Mouse (Mus musculus): ENCODE results near the gene Actn4. TPM values are rescaled to one million over a fixed set of nuclear protein-coding genes. Genes with fewer than 3 reads are reported as not detected.
"Not testable (repeated sequence)": the region's sequence is repeated elsewhere in the genome, so short reads cannot be mapped to it uniquely, and the experiment has no call there.

The Actn4 gene
- polyA plus RNA-seq, 1 experiment from 2014 or later, result 233 TPM

- Histone ChIP-seq H3K9ac (no peak overlapping the region), H3K27ac (no peak overlapping the region), H3K4me1 (peaks cover 5% of the 10 kb centered on the region; the same call in 1 of the 2 replicates), H3K4me3 (no peak overlapping the region), H3K9me3 (no peaks in the 10 kb centered on the region), H3K4me2 (replicated peaks) (no peak overlapping the region), H3K27me3 (no peaks in the 10 kb centered on the region), H3K36me3 (no peaks in the 10 kb centered on the region)
- ATAC-seq (ENCODE audit: insufficient number of reproducible peaks, insufficient read depth, low FRiP score, low TSS enrichment), result no peak
- WGBS, result 77% methylated on average over 4 of the region's 4 CpGs
Measured at GRCm38 (mm10) chr7:28877856-28878255, 84.3 kb downstream of the Actn4 start.

- Histone ChIP-seq H3K9me3 (no peaks in the 10 kb centered on the region), H3K27me3 (no peaks in the 10 kb centered on the region), H3K27ac (no peak overlapping the region), H3K4me2 (replicated peaks) (no peak overlapping the region), H3K4me1 (peaks cover 5% of the 10 kb centered on the region; the same call in 1 of the 2 replicates), H3K36me3 (no peaks in the 10 kb centered on the region), H3K4me3 (no peak overlapping the region), H3K9ac (no peak overlapping the region)
- 87% methylated on average over 7 of the region's 7 CpGs for WGBS
- no peak for ATAC-seq (ENCODE audit: insufficient number of reproducible peaks, insufficient read depth, low FRiP score, low TSS enrichment)
Measured at GRCm38 (mm10) chr7:28877155-28877554, 85.0 kb downstream of the Actn4 start.

- no peaks in the 10 kb centered on the region for H3K36me3 ChIP-seq
- no peak overlapping the region for H3K9ac ChIP-seq
- H3K27me3 ChIP-seq, result no peaks in the 10 kb centered on the region
- ATAC-seq (ENCODE audit: insufficient number of reproducible peaks, insufficient read depth, low FRiP score, low TSS enrichment), result no peak
- no peak overlapping the region for H3K4me2 ChIP-seq (replicated peaks)
- WGBS, result 59% methylated on average over 4 of the region's 4 CpGs
- no peak overlapping the region for H3K4me3 ChIP-seq
- H3K9me3 ChIP-seq, result no peaks in the 10 kb centered on the region
- H3K27ac ChIP-seq, result no peak overlapping the region
- 0 out of 2 replicates have a peak, but pooled peaks cover 3% of the 10 kb centered on the region for H3K4me1 ChIP-seq
Measured at GRCm38 (mm10) chr7:28876099-28876498, 86.0 kb downstream of the Actn4 start.

- Histone ChIP-seq H3K9me3 (no peaks in the 10 kb centered on the region), H3K27ac (no peak overlapping the region), H3K4me2 (replicated peaks) (no peak overlapping the region), H3K4me1 (0 out of 2 replicates have a peak, but pooled peaks cover 3% of the 10 kb centered on the region), H3K36me3 (no peaks in the 10 kb centered on the region), H3K9ac (no peak overlapping the region), H3K27me3 (no peaks in the 10 kb centered on the region), H3K4me3 (no peak overlapping the region)
- WGBS, result 47% methylated on average over 2 of the region's 2 CpGs
- no peak for ATAC-seq (ENCODE audit: insufficient number of reproducible peaks, insufficient read depth, low FRiP score, low TSS enrichment)
Measured at GRCm38 (mm10) chr7:28874565-28874964, 87.6 kb downstream of the Actn4 start.

GRCm38 (mm10) chr7:28870901-28871664 is 91.1 kb downstream of the Actn4 start:
- Histone ChIP-seq H3K27me3 (no peaks in the 10 kb centered on the region), H3K4me1 (0 out of 2 replicates have a peak, but pooled peaks cover 3% of the 10 kb centered on the region), H3K9me3 (no peaks in the 10 kb centered on the region), H3K27ac (no peak overlapping the region), H3K4me2 (replicated peaks) (no peak overlapping the region), H3K4me3 (no peak overlapping the region), H3K36me3 (no peaks in the 10 kb centered on the region), H3K9ac (no peak overlapping the region)
- WGBS, result 89% methylated on average over 24 of the region's 24 CpGs
- no peak for ATAC-seq (ENCODE audit: insufficient number of reproducible peaks, insufficient read depth, low FRiP score, low TSS enrichment)

- not testable (repeated sequence) for H3K27me3 ChIP-seq; ATAC-seq (ENCODE audit: insufficient number of reproducible peaks, insufficient read depth, low FRiP score, low TSS enrichment); H3K36me3 ChIP-seq; H3K27ac ChIP-seq; H3K9ac ChIP-seq; H3K4me2 ChIP-seq (replicated peaks); H3K4me3 ChIP-seq; H3K4me1 ChIP-seq; H3K9me3 ChIP-seq
- WGBS, result 30% methylated on average over 23 of the region's 23 CpGs
Measured at GRCm38 (mm10) chr7:28867508-28868340, 94.4 kb downstream of the Actn4 start.

GRCm38 (mm10) chr7:28866769-28867507 is 95.2 kb downstream of the Actn4 start:
- H3K27me3 ChIP-seq, result no peaks in the 10 kb centered on the region
- H3K36me3 ChIP-seq, result no peaks in the 10 kb centered on the region
- no peaks in the 10 kb centered on the region for H3K9me3 ChIP-seq
- 89% methylated on average over 28 of the region's 28 CpGs for WGBS
- no peak overlapping the region for H3K27ac ChIP-seq
- ATAC-seq (ENCODE audit: insufficient number of reproducible peaks, insufficient read depth, low FRiP score, low TSS enrichment), result no peak
- no peak overlapping the region for H3K9ac ChIP-seq
- H3K4me1 ChIP-seq, result 0 out of 2 replicates have a peak, but pooled peaks cover 9% of the 10 kb centered on the region
- no peak overlapping the region for H3K4me3 ChIP-seq
- H3K4me2 ChIP-seq (replicated peaks), result no peak overlapping the region

- WGBS, result 42% methylated on average over 33 of the region's 33 CpGs
- Histone ChIP-seq H3K27ac (no peak overlapping the region), H3K4me2 (replicated peaks) (peak overlapping the region; percentile 39), H3K4me1 (0 out of 2 replicates have a peak, but pooled peaks cover 9% of the 10 kb centered on the region), H3K9ac (no peak overlapping the region; the same call in 1 of the 2 replicates), H3K36me3 (no peaks in the 10 kb centered on the region), H3K9me3 (no peaks in the 10 kb centered on the region), H3K27me3 (no peaks in the 10 kb centered on the region), H3K4me3 (0 out of 2 replicates have a peak overlapping the region, but pooled peaks have one; percentile 9)
- peak; percentile 64; the same call in 1 of the 2 replicates for ATAC-seq (ENCODE audit: insufficient number of reproducible peaks, insufficient read depth, low FRiP score, low TSS enrichment)
Measured at GRCm38 (mm10) chr7:28865481-28866300, 96.4 kb downstream of the Actn4 start.

GRCm38 (mm10) chr7:28864288-28864750 is 97.8 kb downstream of the Actn4 start:
- Histone ChIP-seq H3K9ac (no peak overlapping the region), H3K27ac (no peak overlapping the region), H3K9me3 (no peaks in the 10 kb centered on the region), H3K4me2 (replicated peaks) (no peak overlapping the region), H3K36me3 (no peaks in the 10 kb centered on the region), H3K4me3 (no peak overlapping the region), H3K27me3 (no peaks in the 10 kb centered on the region), H3K4me1 (0 out of 2 replicates have a peak, but pooled peaks cover 9% of the 10 kb centered on the region)
- no peak for ATAC-seq (ENCODE audit: insufficient number of reproducible peaks, insufficient read depth, low FRiP score, low TSS enrichment)
- 31% methylated on average over 9 of the region's 9 CpGs for WGBS

- H3K36me3 ChIP-seq, result no peaks in the 10 kb centered on the region
- no peak within 1 kb of the TSS for H3K9ac ChIP-seq
- 0 out of 2 replicates have a peak, but pooled peaks cover 3% of the 10 kb centered on the region for H3K9me3 ChIP-seq
- H3K27me3 ChIP-seq, result no peaks in the 10 kb centered on the region
- H3K4me3 ChIP-seq, result no peak within 1 kb of the TSS
- H3K27ac ChIP-seq, result no peak within 1 kb of the TSS
- H3K4me2 ChIP-seq (replicated peaks), result no peak within 1 kb of the TSS
- no peak for ATAC-seq (ENCODE audit: insufficient number of reproducible peaks, insufficient read depth, low FRiP score, low TSS enrichment)
- WGBS, result 72% methylated on average over 6 of the region's 6 CpGs
- 0 out of 2 replicates have a peak, but pooled peaks cover 9% of the 10 kb centered on the region for H3K4me1 ChIP-seq
Measured at GRCm38 (mm10) chr7:28863540-28863939, 98.6 kb downstream of the Actn4 start, which contains the start of gene Lgals7. Lgals7 (plus strand) TSS chr7:28863853.

Data from embryonic facial prominence, embryonic 12.5 days (tissue).